Mouse (Mus musculus) lung, embryonic 15.5 days (tissue): Measurements from ENCODE around the gene Napepld. TPM values are rescaled to one million over a fixed set of nuclear protein-coding genes. Genes with fewer than 3 reads are reported as not detected.

Source experiments
- ATAC-seq: fragments of 200-750 bp; cut with Nextera tagmentation; 2 replicates; pipeline ENCODE4 v1.8.0; 2017; ENCODE audit warnings: moderate number of reproducible peaks, borderline replicate concordance; ENCODE audit not compliant: low FRiP score, low TSS enrichment; ENCODE audit errors: extremely low read depth
- H3K27ac ChIP-seq: fragments of 300-500 bp; sonication (generic); 2 replicates; pipeline ENCODE4 v1.5.1; 2015; ENCODE audit warnings: moderate library complexity, mild to moderate bottlenecking, inconsistent platforms
- H3K27me3 ChIP-seq: fragments of 300-500 bp; sonication (generic); 2 replicates; pipeline ENCODE4 v1.6.1; 2015; ENCODE audit warnings: inconsistent platforms
- H3K36me3 ChIP-seq: fragments of 300-500 bp; sonication (generic); 2 replicates; pipeline ENCODE4 v1.6.1; 2015; ENCODE audit warnings: inconsistent platforms
- H3K4me1 ChIP-seq: fragments of 300-500 bp; sonication (generic); 2 replicates; pipeline ENCODE4 v1.6.1; 2015; ENCODE audit warnings: inconsistent platforms
- H3K4me2 ChIP-seq: fragments of 300-500 bp; sonication (generic); 2 replicates; pipeline ENCODE4 v1.6.1; 2015; ENCODE audit warnings: inconsistent platforms, mild to moderate bottlenecking, moderate library complexity
- H3K4me3 ChIP-seq: fragments of 300-500 bp; sonication (generic); 2 replicates; pipeline ENCODE4 v1.5.1; 2015; ENCODE audit warnings: mild to moderate bottlenecking, inconsistent platforms
- H3K9ac ChIP-seq: fragments of 300-500 bp; sonication (generic); 2 replicates; pipeline ENCODE4 v1.6.1; 2015; ENCODE audit warnings: inconsistent platforms
- H3K9me3 ChIP-seq: fragments of 300-500 bp; sonication (generic); 2 replicates; pipeline ENCODE4 v1.6.1; 2016; ENCODE audit warnings: inconsistent platforms
- WGBS: fragments of 180-500 bp; shearing (Covaris S2); methylation state at CpG from one replicate; pipeline ENCODE4 v1.1.7; 2015; 5-methylcytosine and 5-hydroxymethylcytosine counted together
- polyA plus RNA-seq: library from polyadenylated mRNA; unstranded; fragments of >200 nt; fragmentation: Nextera tagmentation; extraction: Ambion mirVana; gene quantifications from 2 replicates; pipeline ENCODE4 v1.2.1, GENCODE M21; 2015

Napepld gene
- polyA plus RNA-seq, 1 experiment from 2014 or later = 4.9 TPM

DNA sequence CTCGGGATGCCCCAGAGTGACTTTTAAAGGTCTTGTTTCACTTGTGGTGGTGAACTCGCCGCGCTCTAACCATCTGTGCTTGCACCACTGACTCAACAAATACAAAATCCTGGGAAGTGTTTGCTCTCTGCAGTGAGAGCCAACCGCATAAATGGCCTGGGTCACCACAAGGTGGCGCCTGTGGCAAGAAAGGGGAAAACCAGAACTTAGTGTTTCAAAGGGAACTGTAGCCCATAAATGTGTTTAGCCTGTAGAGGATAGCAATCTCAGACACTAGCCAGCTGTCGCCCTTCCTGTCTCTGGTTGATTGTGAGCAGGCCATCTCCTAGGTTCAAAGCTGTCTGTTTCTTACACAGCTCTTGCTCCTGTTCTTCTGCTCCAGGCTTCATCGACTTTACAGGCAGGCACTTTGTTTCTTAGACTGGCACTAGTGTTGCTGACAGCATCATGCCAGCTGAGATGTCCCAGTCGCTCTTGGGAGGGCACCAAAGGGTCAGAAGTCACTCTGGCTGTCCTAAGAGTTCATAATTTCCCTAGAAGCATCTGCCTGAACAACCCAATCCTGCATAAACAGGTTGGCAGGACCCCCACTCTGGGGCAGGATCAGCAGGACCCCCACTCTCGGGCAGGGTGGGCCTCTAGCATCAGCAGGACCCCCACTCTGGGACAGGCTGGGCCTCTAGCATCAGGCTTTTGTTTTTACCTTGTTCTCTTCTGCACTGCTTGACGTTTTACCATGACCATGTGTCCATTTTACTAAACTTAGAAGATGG, 42.4 kb downstream of the Napepld start:
- Histone ChIP-seq H3K4me1 (peaks cover 12% of the 10 kb centered on the region), H3K4me3 (no peak overlapping the region), H3K36me3 (peaks cover 34% of the 10 kb centered on the region), H3K9ac (no peak overlapping the region), H3K27ac (no peak overlapping the region), H3K27me3 (no peaks in the 10 kb centered on the region), H3K9me3 (no peaks in the 10 kb centered on the region), H3K4me2 (no peak overlapping the region)
- peak; percentile 17; the same call in 1 of the 2 replicates for ATAC-seq
- WGBS = 47% methylated on average over 11 of the region's 11 CpGs

DNA sequence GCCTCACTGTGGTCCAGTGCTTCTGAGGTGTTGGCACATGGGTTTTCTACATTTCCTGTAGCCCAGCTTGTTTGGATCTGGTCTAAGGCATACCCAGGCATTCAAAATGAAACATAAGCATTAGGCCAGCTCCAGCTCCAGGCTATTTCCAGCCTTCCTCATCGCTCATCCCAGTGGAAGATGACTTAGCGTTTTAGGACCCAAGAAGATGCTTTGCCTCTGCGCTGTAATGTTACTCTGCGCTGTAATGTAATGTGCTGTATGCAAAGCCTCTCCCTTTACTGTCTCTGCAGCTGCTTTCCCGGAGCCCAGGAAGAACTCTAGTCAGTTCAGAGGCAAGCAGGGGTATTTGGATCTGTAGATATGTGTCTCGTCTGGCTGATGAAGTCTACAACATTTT, 43.2 kb downstream of the Napepld start:
- 88% methylated on average over 6 of the region's 6 CpGs for WGBS
- Histone ChIP-seq H3K36me3 (peaks cover 36% of the 10 kb centered on the region), H3K27ac (no peak overlapping the region)

DNA sequence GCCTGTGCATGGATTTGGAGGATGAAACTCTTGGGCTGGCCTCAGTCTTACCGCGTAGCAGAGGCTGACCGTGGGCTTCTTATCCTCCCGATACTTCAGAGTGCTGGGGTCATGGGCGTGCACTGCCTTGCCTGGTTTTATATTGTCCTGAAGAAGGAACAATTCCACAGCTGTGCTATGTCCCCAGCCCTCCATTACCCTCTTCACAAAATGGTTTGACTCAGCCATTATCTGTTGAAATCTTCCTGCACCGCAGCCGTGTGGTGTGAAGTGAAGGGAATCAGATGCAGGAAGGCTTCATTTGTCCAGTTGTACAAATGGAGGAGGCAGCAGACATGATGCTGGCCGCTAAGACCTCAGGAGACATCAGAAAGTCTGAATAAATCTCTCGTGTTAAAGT, 44.3 kb downstream of the Napepld start:
- no peak overlapping the region for H3K4me2 ChIP-seq
- peaks cover 46% of the 10 kb centered on the region for H3K36me3 ChIP-seq
- no peaks in the 10 kb centered on the region for H3K27me3 ChIP-seq
- no peak overlapping the region for H3K4me3 ChIP-seq
- peak; percentile 89 for ATAC-seq
- H3K4me1 ChIP-seq = peaks cover 12% of the 10 kb centered on the region
- no peak overlapping the region for H3K9ac ChIP-seq
- no peaks in the 10 kb centered on the region for H3K9me3 ChIP-seq
- 60% methylated on average over 9 of the region's 9 CpGs for WGBS
- peak overlapping the region; percentile 47; the same call in 1 of the 2 replicates for H3K27ac ChIP-seq

More for the DNA sequence above, 43.2 kb downstream of the Napepld start:
- Histone ChIP-seq H3K4me3 (no peak overlapping the region), H3K9me3 (no peaks in the 10 kb centered on the region), H3K9ac (no peak overlapping the region), H3K4me1 (peaks cover 12% of the 10 kb centered on the region), H3K27me3 (no peaks in the 10 kb centered on the region), H3K4me2 (no peak overlapping the region)
- no peak for ATAC-seq

DNA sequence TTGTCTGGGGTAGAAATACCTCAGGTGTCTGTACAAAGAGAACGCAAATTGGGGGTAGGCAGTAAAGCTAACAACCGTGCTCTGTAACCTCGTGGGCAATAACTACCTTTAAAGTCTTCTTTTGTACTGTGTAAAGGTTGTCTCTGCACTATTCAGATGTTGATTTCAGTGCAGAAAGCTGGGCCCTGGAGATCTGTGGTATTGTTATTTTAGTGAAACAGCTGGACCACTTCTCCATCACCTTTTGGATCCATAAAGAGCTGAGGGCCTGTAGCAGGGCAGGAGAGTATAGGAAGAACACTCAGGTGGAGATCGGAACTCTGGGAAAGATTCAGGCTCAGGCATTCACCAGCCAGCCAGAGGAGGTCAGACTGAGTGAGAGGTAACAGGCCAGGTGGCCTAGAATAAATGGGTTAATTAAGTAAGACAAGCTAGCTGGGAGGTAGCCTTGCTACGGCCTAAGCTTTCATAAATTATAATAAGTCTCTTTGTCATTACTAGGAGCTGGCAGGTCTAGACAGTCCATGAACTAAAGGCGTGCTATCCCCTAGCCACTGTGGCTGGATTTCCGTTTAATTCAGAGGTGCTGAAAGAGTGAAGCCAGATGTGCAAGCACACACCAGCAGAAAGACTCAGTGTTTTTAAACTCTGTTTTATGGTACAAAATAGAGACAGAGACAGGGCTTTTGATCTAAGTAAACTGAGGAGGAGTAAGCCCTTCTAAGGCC, 49.1 kb downstream of the Napepld start:
- no peak for ATAC-seq
- 71% methylated on average over 7 of the region's 7 CpGs for WGBS

DNA sequence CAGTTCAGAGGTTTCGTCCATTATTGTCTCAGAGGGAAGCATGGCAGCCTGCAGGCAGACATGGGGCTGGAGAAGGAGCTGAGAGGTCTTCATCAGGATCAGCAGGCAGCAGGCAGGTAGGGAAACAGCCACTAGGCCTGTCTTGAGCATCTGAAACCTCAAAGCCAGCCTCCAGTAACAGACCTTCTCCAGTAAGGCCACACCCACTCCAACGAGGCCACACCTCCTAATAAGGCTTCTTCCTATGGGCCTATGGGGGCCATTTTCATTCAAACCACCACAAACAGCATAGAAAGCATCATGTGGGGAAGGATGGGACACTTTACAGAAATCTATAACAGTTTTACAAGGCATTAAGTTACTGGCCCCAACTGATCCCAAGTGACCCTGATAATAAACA, 50.5 kb downstream of the Napepld start:
- H3K27ac ChIP-seq = no peak overlapping the region
- no peaks in the 10 kb centered on the region for H3K27me3 ChIP-seq
- H3K4me3 ChIP-seq = no peak overlapping the region
- no peak for ATAC-seq
- no peaks in the 10 kb centered on the region for H3K9me3 ChIP-seq
- no peak overlapping the region for H3K9ac ChIP-seq
- peaks cover 4% of the 10 kb centered on the region for H3K4me1 ChIP-seq
- no peak overlapping the region for H3K4me2 ChIP-seq
- H3K36me3 ChIP-seq = peaks cover 54% of the 10 kb centered on the region
- 65% methylated on average over 2 of the region's 2 CpGs for WGBS

More for the DNA sequence above, 49.1 kb downstream of the Napepld start:
- no peak overlapping the region for H3K4me2 ChIP-seq
- H3K27ac ChIP-seq = no peak overlapping the region
- no peaks in the 10 kb centered on the region for H3K9me3 ChIP-seq
- H3K4me3 ChIP-seq = no peak overlapping the region
- H3K9ac ChIP-seq = no peak overlapping the region
- H3K4me1 ChIP-seq = peaks cover 4% of the 10 kb centered on the region
- H3K36me3 ChIP-seq = peaks cover 58% of the 10 kb centered on the region
- H3K27me3 ChIP-seq = no peaks in the 10 kb centered on the region

DNA sequence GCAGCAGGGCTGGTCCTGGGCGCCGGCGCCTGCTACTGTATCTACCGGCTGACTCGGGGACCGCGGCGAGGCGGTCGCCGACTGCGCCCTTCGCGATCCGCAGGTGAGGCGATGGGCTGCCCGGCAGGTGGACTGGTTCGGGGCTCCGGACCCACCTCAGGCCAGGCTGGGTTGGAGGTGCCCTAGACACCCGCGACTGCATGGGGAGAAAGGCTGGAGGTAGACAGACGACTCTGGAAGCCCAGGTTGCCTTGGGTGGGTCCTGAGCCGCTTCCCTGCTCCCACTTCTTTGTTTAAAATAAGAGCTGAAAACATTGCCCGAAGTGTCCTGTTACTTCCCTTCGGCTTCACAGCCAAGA, 55.1 kb downstream of the Napepld start:
- peaks cover 12% of the 10 kb centered on the region for H3K4me1 ChIP-seq
- no peaks in the 10 kb centered on the region for H3K9me3 ChIP-seq
- no peaks in the 10 kb centered on the region for H3K27me3 ChIP-seq
- peaks cover 25% of the 10 kb centered on the region for H3K36me3 ChIP-seq
- 1% methylated on average over 25 of the region's 25 CpGs for WGBS
- H3K4me3 ChIP-seq = peak overlapping the region; percentile 78
- H3K9ac ChIP-seq = peak overlapping the region; percentile 68
- peak overlapping the region; percentile 77 for H3K4me2 ChIP-seq
- ATAC-seq = no peak
- H3K27ac ChIP-seq = peak overlapping the region; percentile 90

DNA sequence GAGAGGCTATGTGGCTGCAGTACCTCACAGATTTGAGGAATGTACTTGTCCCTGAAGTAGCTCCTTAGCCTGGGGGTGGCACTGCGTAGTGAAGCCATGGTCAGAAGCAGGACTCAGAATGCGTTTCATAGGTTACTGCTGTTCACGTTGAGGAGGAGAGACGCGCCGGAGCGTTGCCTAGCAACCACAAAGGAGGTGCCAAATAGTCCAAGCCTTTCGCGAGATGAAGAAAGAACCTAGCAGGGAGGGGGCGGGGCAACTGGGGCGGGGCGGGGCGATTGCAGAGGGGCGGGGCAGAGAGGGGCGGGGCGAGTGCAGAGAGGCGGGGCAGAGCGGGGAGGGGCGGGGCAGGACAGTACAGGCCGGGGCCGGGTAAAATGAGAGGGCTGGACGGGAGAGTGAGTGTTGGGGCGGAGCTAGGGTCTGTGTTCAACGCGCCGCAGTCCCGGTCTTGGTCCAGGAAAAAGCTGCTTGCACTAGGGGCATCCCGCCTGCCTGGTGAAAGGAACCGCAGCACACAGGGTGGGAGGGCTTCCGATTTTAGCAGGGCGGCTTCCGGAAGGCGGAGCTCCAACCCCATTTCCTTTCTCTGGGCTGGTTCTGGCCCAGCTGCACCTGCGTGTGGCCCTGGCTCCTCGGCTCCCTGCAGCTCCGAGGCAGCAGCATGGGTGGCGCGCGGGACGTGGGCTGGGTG, 55.6 kb downstream of the Napepld start, which contains the start of the genes Fbxl13 and Armc10:
Gene Fbxl13 (minus strand): TSS at position 196 of the 694 bp plus-strand sequence.
Gene Armc10 (plus strand): TSS at position 375 of the 694 bp plus-strand sequence.
- H3K4me1 ChIP-seq = peaks cover 12% of the 10 kb centered on the region
- WGBS = under 1% methylated on average over 37 of the region's 40 CpGs
- H3K36me3 ChIP-seq = peaks cover 20% of the 10 kb centered on the region
- H3K27ac ChIP-seq = peak within 1 kb of the TSS; percentile 90
- peak within 1 kb of the TSS; percentile 77 for H3K4me2 ChIP-seq
- H3K27me3 ChIP-seq = no peaks in the 10 kb centered on the region
- H3K9me3 ChIP-seq = no peaks in the 10 kb centered on the region
- H3K9ac ChIP-seq = peak within 1 kb of the TSS; percentile 68
- peak; percentile 97 for ATAC-seq
- H3K4me3 ChIP-seq = peak within 1 kb of the TSS; percentile 78

DNA sequence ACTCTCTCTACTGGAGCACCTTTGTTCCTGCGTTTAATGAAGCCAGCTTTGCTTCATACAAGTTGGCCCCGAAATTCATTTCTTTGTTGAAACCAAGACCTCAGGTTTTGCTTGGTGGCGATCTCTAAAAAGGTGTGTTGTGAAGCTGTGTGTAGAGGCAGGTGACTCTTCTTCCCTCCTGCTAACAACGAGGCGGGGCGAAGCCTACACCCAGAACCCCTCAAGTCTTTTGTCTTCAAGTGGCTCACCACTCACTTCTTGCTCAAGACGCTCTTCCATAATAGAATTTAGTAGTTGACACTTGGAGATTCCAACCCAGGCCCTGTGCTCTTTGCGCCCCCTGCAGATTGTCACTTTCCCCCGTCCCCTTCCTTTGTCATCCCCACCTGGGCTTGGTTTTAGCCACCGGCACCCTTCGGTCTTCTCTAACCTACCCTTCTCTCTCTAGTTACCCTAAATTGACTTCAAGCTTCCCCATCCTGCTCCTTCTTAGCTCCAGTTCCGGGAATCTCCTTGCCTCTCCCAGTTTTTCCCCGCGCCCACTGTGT, 56.2 kb downstream of the Napepld start:
- Histone ChIP-seq H3K27ac (peak overlapping the region; percentile 80), H3K27me3 (no peaks in the 10 kb centered on the region), H3K4me2 (peak overlapping the region; percentile 77), H3K9ac (0 out of 2 replicates have a peak overlapping the region, but pooled peaks have one; percentile 3), H3K4me3 (peak overlapping the region; percentile 78), H3K9me3 (no peaks in the 10 kb centered on the region), H3K4me1 (peaks cover 12% of the 10 kb centered on the region), H3K36me3 (peaks cover 14% of the 10 kb centered on the region)
- 10% methylated on average over 14 of the region's 14 CpGs for WGBS
- no peak for ATAC-seq

DNA sequence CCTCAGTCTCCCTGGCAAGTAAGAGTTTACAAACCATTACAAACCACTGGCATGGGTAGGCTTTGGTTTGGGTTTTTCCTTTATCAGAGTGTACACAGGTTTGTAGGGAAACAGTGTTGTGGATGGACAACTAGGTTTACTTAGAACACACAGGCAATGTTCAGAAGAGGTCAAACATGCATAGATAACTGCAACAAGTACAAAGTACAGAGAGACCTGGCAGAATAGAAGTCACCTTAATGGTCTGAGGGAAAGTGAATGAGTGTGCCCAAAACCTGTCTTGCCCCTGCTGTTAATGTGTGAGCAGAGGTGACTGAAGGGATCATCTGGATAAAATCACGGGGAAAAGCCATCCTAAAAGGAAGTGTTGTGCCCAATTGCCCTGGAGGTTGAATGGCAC, 57.6 kb downstream of the Napepld start:
- Histone ChIP-seq H3K9me3 (no peaks in the 10 kb centered on the region), H3K27ac (no peak overlapping the region), H3K9ac (no peak overlapping the region), H3K36me3 (peaks cover 1% of the 10 kb centered on the region), H3K4me3 (no peak overlapping the region), H3K4me2 (no peak overlapping the region), H3K27me3 (no peaks in the 10 kb centered on the region), H3K4me1 (peaks cover 12% of the 10 kb centered on the region)
- 19% methylated on average over 1 of the region's 1 CpGs for WGBS
- no peak for ATAC-seq

DNA sequence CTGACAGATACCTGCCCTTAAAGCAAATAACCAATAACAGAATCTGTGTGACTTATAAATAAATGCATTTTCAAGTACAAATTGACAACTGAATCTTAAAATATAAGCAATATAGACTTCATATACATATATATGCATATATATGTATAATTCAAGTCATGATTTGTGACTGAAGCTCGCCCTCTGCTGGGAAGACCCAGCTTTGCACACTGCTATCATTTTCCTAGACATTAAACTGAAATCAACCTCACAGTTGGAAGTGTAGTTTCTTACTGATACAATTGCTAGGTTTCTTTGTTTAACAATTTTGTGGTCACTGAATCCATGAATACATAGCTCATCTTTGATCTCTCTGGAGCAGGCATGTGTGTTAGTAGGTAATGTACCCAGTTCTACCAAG, 60.2 kb downstream of the Napepld start:
- H3K4me2 ChIP-seq = no peak overlapping the region
- no peaks in the 10 kb centered on the region for H3K9me3 ChIP-seq
- H3K27ac ChIP-seq = no peak overlapping the region
- H3K4me3 ChIP-seq = no peak overlapping the region
- H3K36me3 ChIP-seq = no peaks in the 10 kb centered on the region
- H3K27me3 ChIP-seq = no peaks in the 10 kb centered on the region
- no peak for ATAC-seq
- 0% methylated on average over 1 of the region's 1 CpGs for WGBS
- H3K4me1 ChIP-seq = peaks cover 7% of the 10 kb centered on the region; the same call in 1 of the 2 replicates
- no peak overlapping the region for H3K9ac ChIP-seq

DNA sequence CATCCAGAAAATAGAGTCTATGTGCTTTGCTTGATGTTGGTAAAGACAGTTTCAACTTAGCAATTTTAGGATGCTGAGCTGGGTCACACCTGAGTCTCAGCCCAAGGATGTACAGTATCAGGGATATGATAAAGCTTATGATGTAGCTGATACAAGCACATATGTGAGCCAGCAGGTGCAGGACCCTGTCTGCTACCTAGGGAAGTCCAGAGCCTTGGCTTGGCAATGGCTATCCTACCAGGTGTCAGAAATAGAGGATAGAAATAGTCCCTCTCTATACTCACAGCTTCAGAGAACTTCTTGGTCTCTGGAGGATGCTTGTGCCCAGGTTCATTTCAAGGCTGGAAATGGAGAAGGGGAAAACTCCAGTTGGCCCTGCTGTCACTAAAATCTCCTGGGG, 75.3 kb downstream of the Napepld start:
- H3K4me2 ChIP-seq = no peak overlapping the region
- no peaks in the 10 kb centered on the region for H3K9me3 ChIP-seq
- no peak overlapping the region for H3K9ac ChIP-seq
- no peak for ATAC-seq
- H3K36me3 ChIP-seq = no peaks in the 10 kb centered on the region
- no peak overlapping the region for H3K4me3 ChIP-seq
- no peaks in the 10 kb centered on the region for H3K27me3 ChIP-seq
- no peaks in the 10 kb centered on the region for H3K4me1 ChIP-seq
- no peak overlapping the region for H3K27ac ChIP-seq
